Mouse (Mus musculus) heart, embryonic 11.5 days (tissue): ENCODE results near the gene Trim3. TPM values are rescaled to one million over a fixed set of nuclear protein-coding genes. Genes with fewer than 3 reads are reported as not detected.

Experiments used
- ATAC-seq: fragments of 200-750 bp; cut with Nextera tagmentation; replicated peaks from 2 replicates; pipeline ENCODE4 v1.8.0; 2017; ENCODE audit warnings: moderate library complexity; ENCODE audit not compliant: insufficient number of reproducible peaks, low FRiP score, low TSS enrichment
- H3K27ac ChIP-seq: fragments of 300-500 bp; sonication (generic); 2 replicates; pipeline ENCODE4 v1.5.1; 2014; ENCODE audit warnings: mild to moderate bottlenecking, low read depth, low read length
- H3K27me3 ChIP-seq: fragments of 300-500 bp; sonication (generic); 2 replicates; pipeline ENCODE4 v1.6.1; 2014; ENCODE audit warnings: mild to moderate bottlenecking, low read length, mixed read lengths; ENCODE audit not compliant: control insufficient read depth, insufficient read depth
- H3K36me3 ChIP-seq: fragments of 300-500 bp; sonication (generic); 2 replicates; pipeline ENCODE4 v1.6.1; 2014; ENCODE audit warnings: mild to moderate bottlenecking, low read length, moderate library complexity, mixed read lengths; ENCODE audit not compliant: control insufficient read depth, insufficient read depth
- H3K4me1 ChIP-seq: fragments of 300-500 bp; sonication (generic); 2 replicates; pipeline ENCODE4 v1.6.1; 2014; ENCODE audit warnings: low read length; ENCODE audit not compliant: control insufficient read depth, insufficient read depth
- H3K4me2 ChIP-seq: fragments of 300-500 bp; sonication (generic); 2 replicates; pipeline ENCODE4 v1.6.1; 2014; ENCODE audit warnings: mild to moderate bottlenecking, moderate library complexity
- H3K4me3 ChIP-seq: fragments of 300-500 bp; sonication (generic); 2 replicates; pipeline ENCODE4 v1.5.1; 2014; ENCODE audit warnings: low read depth, low read length
- H3K9ac ChIP-seq: fragments of 300-500 bp; sonication (generic); 2 replicates; pipeline ENCODE4 v1.6.1; 2014; ENCODE audit warnings: mild to moderate bottlenecking, low read depth, low read length, moderate library complexity
- H3K9me3 ChIP-seq: fragments of 300-500 bp; sonication (generic); replicated peaks from 2 replicates; pipeline ENCODE4 v1.6.1; 2016; ENCODE audit warnings: low read length; ENCODE audit not compliant: control insufficient read depth
- WGBS: fragments of 180-500 bp; shearing (Covaris S2); extraction: QIAGEN DNeasy Blood & Tissue Kit; methylation state at CpG from one replicate; pipeline ENCODE4 v1.1.7; 2014; ENCODE audit not compliant: insufficient replicate concordance; 5-methylcytosine and 5-hydroxymethylcytosine counted together
- polyA plus RNA-seq: library from polyadenylated mRNA; unstranded; fragments of >200 nt; fragmentation: Nextera tagmentation; extraction: Ambion mirVana; gene quantifications from 2 replicates; pipeline ENCODE4 v1.2.1, GENCODE M21; 2014

The Trim3 gene
- polyA plus RNA-seq, 1 experiment from 2014 or later: 20.2 TPM

DNA sequence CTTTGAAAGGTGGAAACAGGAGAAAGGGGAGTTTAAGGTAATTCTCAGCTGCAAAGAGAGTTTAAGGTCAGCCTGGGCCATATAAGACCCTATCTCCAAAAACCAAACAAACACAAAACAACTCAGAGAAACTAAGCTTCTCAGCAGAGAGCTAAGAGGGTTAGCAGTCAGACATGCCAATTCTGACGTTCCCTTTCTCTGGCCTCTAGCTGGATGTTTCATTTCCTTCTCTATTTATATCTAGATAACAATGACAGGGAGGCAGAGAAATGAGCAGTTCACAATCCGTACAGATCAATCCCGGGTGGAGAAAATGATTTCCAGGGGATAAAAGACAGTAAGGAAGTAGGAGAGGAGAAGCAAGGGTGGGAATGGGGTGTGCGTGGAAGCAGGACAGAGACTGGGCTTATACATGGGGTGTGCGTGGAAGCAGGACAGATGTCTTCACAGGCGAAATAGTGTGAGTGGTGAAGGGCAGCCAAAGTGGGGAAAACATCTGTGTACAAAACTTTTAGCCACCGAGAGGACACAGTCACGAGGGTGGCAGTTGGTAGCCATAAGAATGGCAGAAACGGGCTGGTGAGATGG is 45.0 kb downstream of the Trim3 start:
- WGBS: 61% methylated on average over 9 of the region's 9 CpGs
- H3K9me3 ChIP-seq: no peaks in the 10 kb centered on the region
- H3K27ac ChIP-seq: no peak overlapping the region
- H3K4me1 ChIP-seq: no peaks in the 10 kb centered on the region
- no peak overlapping the region for H3K4me3 ChIP-seq
- H3K4me2 ChIP-seq: no peak overlapping the region
- ATAC-seq: no peak
- H3K9ac ChIP-seq: no peak overlapping the region
- no peaks in the 10 kb centered on the region for H3K36me3 ChIP-seq
- H3K27me3 ChIP-seq: no peaks in the 10 kb centered on the region

GRCm38 (mm10) chr7:105581959-105582358 is 51.4 kb downstream of the Trim3 start:
- ATAC-seq: no peak

DNA sequence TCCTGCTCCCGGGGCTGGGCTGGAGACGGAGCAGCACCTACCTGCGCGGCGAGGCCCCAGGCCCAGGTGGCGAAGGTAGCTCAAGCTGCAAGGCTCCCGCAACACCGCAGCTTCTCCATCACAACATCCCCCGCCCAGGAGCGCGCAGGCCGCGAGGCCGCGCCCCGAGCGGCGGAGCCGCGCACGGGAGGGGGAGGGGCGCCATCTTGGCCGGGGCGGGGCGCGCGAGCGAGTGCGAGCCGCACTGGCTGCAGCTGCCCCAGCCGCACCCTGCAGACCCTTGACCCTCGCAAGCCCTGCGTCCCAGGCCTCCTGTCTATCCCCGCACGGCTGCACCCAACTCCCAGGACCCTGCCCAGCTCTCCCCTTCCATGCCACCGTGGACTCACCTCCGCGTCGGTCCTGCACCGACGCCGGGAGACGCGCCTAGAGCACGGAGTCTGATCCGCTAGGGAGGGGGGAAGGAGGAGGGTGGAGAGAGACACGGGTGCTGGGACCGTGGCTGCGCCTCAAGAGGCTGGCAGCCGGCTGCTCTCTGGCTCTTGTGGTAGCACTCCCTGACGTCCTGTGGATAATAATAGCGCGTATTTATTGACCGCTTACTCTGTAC is 52.2 kb downstream of the Trim3 start, which contains the start of gene Apbb1:
Apbb1 (minus strand) TSS at position 560 of the 610 bp plus-strand sequence.
- peak; percentile 89 for ATAC-seq

More at GRCm38 (mm10) chr7:105581959-105582358, 51.4 kb downstream of the Trim3 start:
- Histone ChIP-seq H3K4me3 (peak overlapping the region; percentile 60), H3K9me3 (no peaks in the 10 kb centered on the region), H3K36me3 (no peaks in the 10 kb centered on the region), H3K27ac (no peak overlapping the region), H3K4me1 (no peaks in the 10 kb centered on the region; the same call in 1 of the 2 replicates), H3K4me2 (peak overlapping the region; percentile 76), H3K9ac (no peak overlapping the region), H3K27me3 (no peaks in the 10 kb centered on the region)
- 80% methylated on average over 2 of the region's 2 CpGs for WGBS

DNA sequence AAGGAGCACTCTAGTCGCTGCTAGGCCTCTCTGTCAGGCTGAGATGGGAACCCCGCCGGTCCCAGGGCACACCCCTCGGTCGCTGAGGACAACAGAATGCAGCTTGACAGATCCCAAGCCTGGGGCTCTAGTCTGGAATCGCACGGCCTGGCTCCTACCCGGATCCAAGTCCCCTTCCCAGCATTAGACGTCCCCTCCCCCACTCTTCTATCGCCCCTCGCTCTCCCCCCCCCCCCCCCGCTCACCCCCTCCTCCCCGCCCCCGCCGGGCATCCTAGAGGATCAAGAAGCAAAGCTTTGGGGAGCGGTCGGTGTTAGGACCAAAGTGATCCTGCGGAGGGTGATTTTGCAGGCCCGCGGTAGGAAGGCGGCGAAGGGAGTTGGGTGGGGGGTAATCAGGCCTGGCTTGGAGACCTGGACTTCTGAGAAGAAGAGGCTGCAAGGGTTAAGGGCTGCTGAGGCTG is 52.7 kb downstream of the Trim3 start:
- under 1% methylated on average over 16 of the region's 22 CpGs for WGBS
- Histone ChIP-seq H3K4me1 (no peaks in the 10 kb centered on the region; the same call in 1 of the 2 replicates), H3K4me3 (peak overlapping the region; percentile 60), H3K27me3 (no peaks in the 10 kb centered on the region), H3K9ac (peak overlapping the region; percentile 68), H3K4me2 (peak overlapping the region; percentile 76), H3K36me3 (no peaks in the 10 kb centered on the region), H3K9me3 (no peaks in the 10 kb centered on the region), H3K27ac (peak overlapping the region; percentile 58)
- ATAC-seq: peak; percentile 21

More for the DNA sequence above, 52.2 kb downstream of the Trim3 start, which contains the start of gene Apbb1:
- H3K36me3 ChIP-seq: no peaks in the 10 kb centered on the region
- H3K4me2 ChIP-seq: peak within 1 kb of the TSS; percentile 76
- H3K27ac ChIP-seq: peak within 1 kb of the TSS; percentile 58
- no peaks in the 10 kb centered on the region for H3K27me3 ChIP-seq
- peak within 1 kb of the TSS; percentile 68 for H3K9ac ChIP-seq
- H3K9me3 ChIP-seq: no peaks in the 10 kb centered on the region
- H3K4me3 ChIP-seq: peak within 1 kb of the TSS; percentile 60
- H3K4me1 ChIP-seq: no peaks in the 10 kb centered on the region; the same call in 1 of the 2 replicates
- WGBS: under 1% methylated on average over 52 of the region's 54 CpGs

- no peak for ATAC-seq
- Histone ChIP-seq H3K27me3 (no peaks in the 10 kb centered on the region), H3K9me3 (no peaks in the 10 kb centered on the region), H3K4me3 (no peak overlapping the region), H3K9ac (no peak overlapping the region), H3K36me3 (0 out of 2 replicates have a peak, but pooled peaks cover 2% of the 10 kb centered on the region), H3K4me2 (no peak overlapping the region), H3K27ac (no peak overlapping the region), H3K4me1 (no peaks in the 10 kb centered on the region; the same call in 1 of the 2 replicates)
- 84% methylated on average over 2 of the region's 2 CpGs for WGBS
Observed at GRCm38 (mm10) chr7:105578481-105578880, 54.9 kb downstream of the Trim3 start.

GRCm38 (mm10) chr7:105577377-105577871 is 55.9 kb downstream of the Trim3 start:
- H3K4me2 ChIP-seq: no peak overlapping the region
- H3K9ac ChIP-seq: no peak overlapping the region
- H3K9me3 ChIP-seq: no peaks in the 10 kb centered on the region
- 81% methylated on average over 6 of the region's 6 CpGs for WGBS
- H3K36me3 ChIP-seq: peaks cover 7% of the 10 kb centered on the region
- no peaks in the 10 kb centered on the region for H3K27me3 ChIP-seq
- no peak overlapping the region for H3K27ac ChIP-seq
- no peak overlapping the region for H3K4me3 ChIP-seq
- no peaks in the 10 kb centered on the region; the same call in 1 of the 2 replicates for H3K4me1 ChIP-seq
- no peak for ATAC-seq

- Histone ChIP-seq H3K36me3 (peaks cover 7% of the 10 kb centered on the region), H3K4me2 (no peak overlapping the region), H3K4me3 (no peak overlapping the region), H3K9me3 (no peaks in the 10 kb centered on the region), H3K4me1 (no peaks in the 10 kb centered on the region; the same call in 1 of the 2 replicates), H3K27me3 (no peaks in the 10 kb centered on the region), H3K9ac (no peak overlapping the region), H3K27ac (no peak overlapping the region)
- 39% methylated on average over 3 of the region's 3 CpGs for WGBS
- ATAC-seq: no peak
Observed at GRCm38 (mm10) chr7:105576166-105576748, 57.1 kb downstream of the Trim3 start.

- Histone ChIP-seq H3K4me1 (peaks cover 14% of the 10 kb centered on the region), H3K27ac (no peak overlapping the region), H3K9me3 (no peaks in the 10 kb centered on the region), H3K27me3 (no peaks in the 10 kb centered on the region), H3K36me3 (peaks cover 7% of the 10 kb centered on the region), H3K4me2 (no peak overlapping the region), H3K4me3 (no peak overlapping the region), H3K9ac (no peak overlapping the region)
- 75% methylated on average over 4 of the region's 4 CpGs for WGBS
- ATAC-seq: no peak
Observed at GRCm38 (mm10) chr7:105574537-105574936, 58.8 kb downstream of the Trim3 start.
